13 mouse cellular contexts compared by ENCODE assay signal in the genomic region with DNA sequence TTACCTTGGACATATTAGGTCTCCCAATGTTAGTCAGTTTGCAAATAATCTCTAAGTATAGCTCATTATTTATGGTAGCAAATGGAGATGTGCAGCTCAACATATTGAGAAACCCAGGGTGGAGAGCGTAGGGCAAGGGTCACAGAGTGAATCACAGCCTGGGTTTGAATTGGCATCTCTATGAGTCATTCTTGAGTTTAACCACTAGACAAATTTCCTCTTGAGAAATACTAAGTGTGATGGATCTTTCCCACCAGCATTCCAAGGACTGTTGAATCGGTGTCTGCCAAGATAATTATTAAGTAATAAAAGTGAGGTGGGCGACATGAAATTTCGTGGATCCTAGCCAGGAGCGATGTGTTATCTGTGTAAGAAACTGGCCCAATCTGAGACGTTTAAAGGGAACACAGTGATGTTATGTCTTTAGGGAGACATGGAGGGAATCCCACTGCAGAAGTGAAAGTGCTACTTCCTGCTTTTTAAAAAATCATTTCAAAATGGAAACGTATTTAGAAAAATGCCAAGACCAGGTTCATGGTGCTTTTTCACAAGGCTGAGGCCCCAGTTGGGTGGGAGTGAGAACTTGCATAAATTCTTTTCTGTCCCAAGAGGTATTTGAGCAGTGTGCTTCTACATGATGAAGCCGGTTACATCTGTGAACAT.
DNase-seq lines count a peak whose midpoint lies in the region; ATAC-seq and TF ChIP-seq lines count a peak whose summit lies in the region.
"Had no signal": no experiment of that assay in that cellular context is flagged by ENCODE, and none has a peak within 500 bp of the region (broad histone marks: within the 10 kb centered on the region; RNA-seq: fewer than 3 reads in every experiment).

No protein-coding gene starts in this region.

- no peaks in the 10 kb centered on the region for H3K9me3 ChIP-seq in midbrain, embryonic 16.5 days (replicated peaks; ENCODE audit: control insufficient read depth, low read length, poor library complexity, severe bottlenecking)
- H3K9me3 ChIP-seq: liver, embryonic 15.5 days had no signal

- no peak for TF ChIP-seq POLR2A in bone marrow, adult 2 months (IDR thresholded peaks at IDR 0.05; ENCODE audit: borderline replicate concordance, control insufficient read depth, low read depth, low read length)
- TF ChIP-seq POLR2A in cerebellum, adult 2 months (IDR thresholded peaks at IDR 0.05; ENCODE audit: borderline replicate concordance, insufficient read depth, low read length), result no peak

- no peak overlapping the region for H3K4me2 ChIP-seq in midbrain, embryonic 16.5 days (ENCODE audit: low read length)
- H3K4me2 ChIP-seq: heart, embryonic 11.5 days; liver, embryonic 15.5 days had no signal

- 63% methylated on average over 8 of the region's 8 CpGs for WGBS in bone marrow, adult 2 months
- 79% methylated on average over 8 of the region's 8 CpGs for whole genome bisulfite sequencing in cerebellum, adult 2 months
- 92% methylated on average over 8 of the region's 8 CpGs for WGBS in midbrain, embryonic 16.5 days

- H3K27ac ChIP-seq in bone marrow, adult 2 months (ENCODE audit: control insufficient read depth, insufficient read depth, low read depth, low read length, poor library complexity), result peak overlapping the region; percentile 38; the same call in 1 of the 2 replicates
- no peak overlapping the region for H3K27ac ChIP-seq in cerebellum, adult 2 months (ENCODE audit: insufficient read depth, low read length)
- H3K27ac ChIP-seq in midbrain, embryonic 16.5 days (ENCODE audit: low read length), result no peak overlapping the region
- H3K27ac ChIP-seq: hindbrain, postnatal 0 days; liver, embryonic 15.5 days had no signal

- DNase-seq in 3134 (ENCODE audit: extremely low read depth, insufficient read length, low spot score) (peak; percentile 16), 416B (ENCODE audit: low read depth) (peak; percentile 41)
- DNase-seq in lung, postnatal 10 days, result peak; percentile 4
- no peak for DNase-seq in cerebellum, adult 2 months
- DNase-seq in right cerebral cortex, postnatal 36 days (ENCODE audit: low spot score in 2 of 2), result no peak
- DNase-seq in spleen, adult 12 weeks (ENCODE audit: low spot score), result no peak
- DNase-seq: cerebellum, postnatal 25 days; kidney, postnatal 36 days had no signal

- no peaks in the 10 kb centered on the region; the same call in 1 of the 2 replicates for H3K4me1 ChIP-seq in bone marrow, adult 2 months (ENCODE audit: control insufficient read depth, insufficient read depth, low read length)
- no peaks in the 10 kb centered on the region for H3K4me1 ChIP-seq in cerebellum, adult 2 months (ENCODE audit: control insufficient read depth, insufficient read depth, low read length)
- H3K4me1 ChIP-seq in midbrain, embryonic 16.5 days (ENCODE audit: control insufficient read depth, insufficient read depth, low read length), result no peaks in the 10 kb centered on the region
- H3K4me1 ChIP-seq: liver, embryonic 15.5 days had no signal

- no peak for TF ChIP-seq CTCF in bone marrow, adult 2 months (IDR thresholded peaks at IDR 0.05; ENCODE audit: control insufficient read depth, insufficient read depth, low read length)
- TF ChIP-seq CTCF in cerebellum, adult 2 months (IDR thresholded peaks at IDR 0.05; ENCODE audit: borderline replicate concordance, insufficient read depth, low read depth, low read length), result no peak

- no peaks in the 10 kb centered on the region for H3K27me3 ChIP-seq in cerebellum, adult 2 months (ENCODE audit: control insufficient read depth, insufficient read depth, low read length)
- H3K27me3 ChIP-seq in midbrain, embryonic 16.5 days (ENCODE audit: control insufficient read depth, insufficient read depth, low read depth, low read length), result no peaks in the 10 kb centered on the region
- H3K27me3 ChIP-seq: liver, embryonic 15.5 days had no signal

- H3K4me3 ChIP-seq in bone marrow, adult 2 months (replicated peaks; ENCODE audit: control insufficient read depth, low read depth, low read length), result no peak overlapping the region
- no peak overlapping the region for H3K4me3 ChIP-seq in cerebellum, adult 2 months (replicated peaks; ENCODE audit: insufficient read depth, low read depth, low read length)
- no peak overlapping the region for H3K4me3 ChIP-seq in midbrain, embryonic 16.5 days (ENCODE audit: low read depth, low read length)
- H3K4me3 ChIP-seq: liver, embryonic 15.5 days had no signal

- ATAC-seq in midbrain, embryonic 16.5 days, result no peak
- ATAC-seq: hindbrain, postnatal 0 days had no signal

- H3K9ac ChIP-seq in midbrain, embryonic 16.5 days (ENCODE audit: low read depth, low read length), result no peak overlapping the region
- H3K9ac ChIP-seq: liver, embryonic 15.5 days had no signal

- no peaks in the 10 kb centered on the region for H3K36me3 ChIP-seq in midbrain, embryonic 16.5 days (ENCODE audit: control insufficient read depth, insufficient read depth, low read length)
- H3K36me3 ChIP-seq: liver, embryonic 15.5 days had no signal

Comparison
In these comparisons a context has a peak if more than half of its experiments do, and no peak if none do; other contexts are left out.
1. DNase-seq: peak in 3134 (single experiment), 416B (single experiment) and lung, postnatal 10 days (single experiment); none in cerebellum, adult 2 months (0 of 2), right cerebral cortex, postnatal 36 days (0 of 2) and spleen, adult 12 weeks (single experiment).